Mouse (Mus musculus): ENCODE data around the gene Ccdc151.

The Ccdc151 gene

DNA sequence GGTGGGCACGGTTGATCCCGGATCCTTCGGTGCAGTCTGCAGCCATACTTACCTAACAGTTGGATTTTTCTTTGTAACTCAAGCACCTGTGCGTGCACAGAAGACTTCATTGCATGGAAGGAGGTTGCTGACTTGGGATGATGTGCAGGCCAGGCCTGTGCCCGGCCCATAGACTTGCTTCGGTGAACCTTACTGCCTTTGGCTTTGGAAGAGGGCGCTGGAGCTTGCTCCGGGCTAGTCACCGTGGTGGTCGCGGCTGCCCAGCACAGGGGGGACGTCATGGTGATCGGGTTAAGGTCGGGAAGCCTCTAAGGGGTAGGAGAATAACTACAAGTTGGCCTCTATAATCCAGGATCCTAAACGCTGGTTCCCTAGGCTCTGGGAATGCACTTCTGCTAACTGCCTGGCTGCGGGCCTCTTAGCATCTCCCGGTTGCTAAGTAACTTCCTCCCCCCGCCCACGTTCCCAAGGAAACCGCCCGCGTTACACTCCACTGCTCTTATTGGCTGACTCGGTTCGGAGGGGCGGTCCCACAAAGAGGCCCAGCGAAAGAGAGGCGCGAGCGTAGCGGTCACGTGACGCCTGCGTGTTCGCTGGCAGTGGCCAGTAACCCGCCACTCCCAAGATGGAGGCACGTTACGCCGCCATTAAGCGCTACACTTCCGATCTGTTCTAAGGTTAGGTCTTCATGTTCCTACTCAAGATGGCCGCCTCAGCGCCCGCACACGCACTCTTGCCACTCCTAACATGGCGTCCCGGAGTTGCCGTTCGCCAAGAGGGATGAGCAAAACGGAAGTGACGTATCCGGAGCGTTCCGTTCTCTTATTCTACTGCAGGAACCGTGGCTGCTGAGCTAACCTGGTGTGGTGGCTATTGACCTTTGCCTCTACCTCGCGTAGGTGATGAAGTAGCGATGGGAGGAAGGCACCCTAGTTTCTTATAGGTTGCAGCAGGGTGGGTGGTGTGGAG lies at the start of gene Ccdc151, which contains the start of gene Prkcsh:
Gene Ccdc151, minus strand, starts transcription at position 441 of the 969 bp plus-strand sequence.
Gene Prkcsh, plus strand, starts transcription at position 613 of the 969 bp plus-strand sequence.
- in situ Hi-C loops (cut with MboI, MseI), result loop anchor here (5.0 kb wide), 1 partner anchor 85 kb away; the partner anchor contains the start of gene Rab3d

DNA sequence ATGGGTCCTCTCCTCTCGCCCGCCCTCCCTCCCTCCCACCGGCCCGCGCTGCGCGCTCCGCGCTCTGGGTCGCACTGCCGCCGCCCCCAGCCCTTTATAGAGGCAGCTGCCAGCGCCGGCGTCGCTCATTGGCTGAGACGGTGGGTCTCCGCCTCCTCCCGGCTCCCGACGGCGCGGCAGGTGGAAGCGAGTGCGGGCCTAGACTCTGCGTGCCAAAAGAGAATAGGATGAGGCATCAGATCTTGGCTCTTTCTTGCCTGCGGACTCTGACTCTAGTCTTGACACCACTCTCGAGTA lies 49.5 kb upstream of the Ccdc151 start, which contains the start of gene Elavl3:
Gene Elavl3, minus strand, starts transcription at position 66 of the 297 bp plus-strand sequence.
- in situ Hi-C loops (cut with MboI, MseI), result no loop called here

DNA sequence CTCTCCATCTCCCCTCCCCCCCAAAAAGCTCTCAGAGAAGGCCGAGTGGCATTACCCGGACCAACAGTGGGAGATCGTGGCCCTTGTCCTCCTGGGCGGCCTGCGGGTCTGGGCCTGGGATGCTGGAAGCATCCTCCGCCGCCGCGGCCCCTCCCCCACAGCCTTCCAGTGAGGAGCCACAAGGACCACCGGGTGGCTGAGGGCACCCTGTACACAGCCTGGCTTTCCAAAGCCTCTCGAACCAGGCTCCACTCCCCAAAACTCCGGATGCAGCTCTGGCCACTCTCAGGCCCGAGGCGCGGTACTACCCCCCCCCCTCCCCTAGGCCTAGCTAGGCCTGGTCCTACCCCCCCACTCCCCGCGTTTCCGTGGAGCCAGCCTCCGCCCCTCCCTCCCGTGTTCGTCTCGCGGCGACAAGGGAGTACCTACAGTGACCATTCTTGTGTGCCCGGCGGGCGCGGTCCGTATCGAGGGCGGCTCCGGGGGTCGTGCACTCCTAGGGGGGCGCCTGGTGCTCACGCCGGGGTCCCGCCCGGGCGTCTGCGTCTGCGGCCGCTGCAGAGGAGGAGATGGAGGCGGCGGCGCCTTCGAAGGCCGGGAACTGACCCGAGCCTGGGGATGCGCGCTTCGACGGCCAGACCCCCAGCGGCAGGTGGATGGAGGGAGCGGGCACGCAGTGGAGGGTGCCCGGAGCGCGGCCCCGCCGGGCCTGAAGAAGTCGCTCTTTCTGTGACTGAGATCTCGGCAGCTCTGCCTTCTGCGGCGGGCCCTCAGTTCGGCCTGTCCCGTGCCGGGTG lies 48.9 kb upstream of the Ccdc151 start:
- in situ Hi-C loops (cut with MboI, MseI), result no loop called here

DNA sequence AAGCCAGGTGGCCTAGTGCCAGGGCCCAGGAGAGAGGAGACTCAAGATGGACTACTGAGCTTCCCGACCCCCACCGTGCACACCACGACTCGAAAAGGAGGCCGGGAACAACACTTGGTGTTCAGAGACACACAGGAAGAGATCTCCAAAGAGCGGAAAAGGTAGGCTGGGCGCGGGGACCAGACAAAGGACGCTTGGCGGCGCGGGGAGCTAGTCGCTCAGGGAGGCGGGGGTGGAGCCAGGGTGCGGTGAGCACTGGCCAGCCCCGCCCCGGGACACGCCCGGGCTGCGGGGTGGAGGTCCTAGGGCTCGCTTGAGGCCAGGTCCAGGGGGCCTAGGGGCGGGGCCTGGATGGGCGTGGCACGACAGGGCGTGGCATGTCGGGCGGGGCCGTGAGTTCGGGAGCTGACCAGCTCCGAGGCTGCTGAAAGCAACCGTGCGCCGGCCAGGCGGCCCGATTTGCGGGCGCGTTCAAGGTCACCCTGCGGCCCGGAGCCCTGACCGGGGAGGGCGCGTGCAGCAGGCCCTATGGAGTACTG lies 48.0 kb upstream of the Ccdc151 start:
- in situ Hi-C loops (cut with MboI, MseI), result no loop called here

DNA sequence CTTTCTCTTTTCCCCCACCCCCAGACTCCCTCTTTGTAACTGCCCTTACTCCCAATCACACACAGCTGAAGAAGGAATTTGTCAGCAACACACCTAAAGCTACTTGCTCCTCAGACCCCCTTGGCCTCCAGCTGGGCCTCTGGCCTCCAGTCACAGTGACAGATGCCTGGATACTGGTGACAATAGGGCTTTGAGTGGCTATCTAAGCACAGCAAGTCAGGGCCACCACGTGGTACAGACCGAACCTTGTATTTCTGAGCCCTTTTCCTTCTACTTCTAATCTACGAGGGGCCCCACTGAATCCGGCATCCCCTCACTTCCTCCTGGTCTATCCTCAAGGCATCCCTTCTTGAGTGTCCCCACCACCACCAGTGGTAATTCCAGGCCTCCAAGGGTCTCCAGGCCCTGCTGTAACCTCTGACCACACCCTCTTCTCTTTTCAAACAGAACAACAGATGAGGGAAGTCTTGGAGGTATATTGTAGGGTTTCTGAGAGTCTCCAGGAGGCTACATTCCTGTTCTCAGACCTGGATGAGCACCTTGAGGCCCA lies 47.4 kb upstream of the Ccdc151 start:
- in situ Hi-C loops (cut with MboI, MseI), result loop anchor here (5.0 kb wide), 1 partner anchor 72 kb away; no protein-coding TSS in a partner anchor

DNA sequence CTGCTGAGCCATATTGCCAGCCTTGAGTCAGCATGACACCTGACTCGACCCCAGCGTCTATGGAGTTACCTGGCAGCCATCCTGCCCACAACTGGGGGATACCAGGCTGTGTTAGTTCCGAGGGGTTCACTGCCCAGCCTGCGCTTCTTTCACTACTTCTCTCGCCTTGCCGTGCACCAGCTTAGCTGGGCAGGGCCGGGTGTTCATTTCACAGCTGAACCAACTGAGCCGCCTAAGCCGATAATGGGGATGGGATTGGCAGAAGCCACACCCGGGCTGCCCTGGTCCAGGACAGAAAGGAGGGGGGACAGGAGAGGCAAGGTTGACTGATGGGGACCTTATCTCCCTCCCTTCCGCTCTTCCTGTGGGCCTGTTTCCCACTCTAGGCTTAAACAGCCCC lies 46.9 kb upstream of the Ccdc151 start:
- in situ Hi-C loops (cut with MboI, MseI), result loop anchor here (5.0 kb wide), 1 partner anchor 72 kb away; no protein-coding TSS in a partner anchor

DNA sequence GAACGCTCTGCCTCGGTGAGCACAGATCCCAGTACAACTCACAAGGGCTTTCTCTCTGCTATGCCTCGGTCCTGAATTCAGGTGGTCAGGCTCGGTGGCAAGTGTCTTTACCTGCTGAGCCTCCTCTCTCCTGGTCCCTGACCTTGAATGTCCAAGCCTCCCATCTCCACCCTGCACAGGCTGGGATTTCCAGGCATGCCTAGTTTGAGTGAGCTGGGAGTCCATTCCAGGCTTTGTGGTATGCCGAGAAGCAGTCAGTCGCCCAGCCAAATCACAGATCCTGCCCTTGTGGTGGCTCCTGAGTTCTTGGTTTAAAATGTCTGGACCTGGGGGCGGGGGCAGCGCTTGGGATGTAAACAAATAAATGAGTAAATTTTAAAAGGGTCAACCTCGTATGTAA lies 44.9 kb upstream of the Ccdc151 start:
- in situ Hi-C loops (cut with MboI, MseI), result loop anchor here (5.0 kb wide), 1 partner anchor 70 kb away; no protein-coding TSS in a partner anchor

DNA sequence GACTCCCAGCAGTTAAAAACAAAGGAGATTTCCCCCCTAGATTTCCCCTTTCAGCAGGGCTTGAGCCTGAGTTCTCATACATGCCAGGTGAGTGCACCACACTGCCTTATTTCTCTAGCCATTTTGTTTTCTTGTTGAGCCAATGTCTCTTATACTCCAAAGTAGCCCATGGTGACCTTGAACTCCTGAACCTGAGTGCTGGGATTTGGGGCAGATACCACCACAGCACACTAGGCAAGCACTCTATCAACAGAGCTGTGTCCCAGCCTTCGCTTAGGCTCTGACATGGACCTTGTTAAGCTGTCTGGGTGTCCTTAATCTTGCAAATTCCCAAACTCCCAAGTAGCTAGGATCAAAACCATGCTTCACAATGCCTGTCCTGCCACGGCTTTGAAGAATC lies 39.4 kb upstream of the Ccdc151 start:
- in situ Hi-C loops (cut with MboI, MseI), result no loop called here

DNA sequence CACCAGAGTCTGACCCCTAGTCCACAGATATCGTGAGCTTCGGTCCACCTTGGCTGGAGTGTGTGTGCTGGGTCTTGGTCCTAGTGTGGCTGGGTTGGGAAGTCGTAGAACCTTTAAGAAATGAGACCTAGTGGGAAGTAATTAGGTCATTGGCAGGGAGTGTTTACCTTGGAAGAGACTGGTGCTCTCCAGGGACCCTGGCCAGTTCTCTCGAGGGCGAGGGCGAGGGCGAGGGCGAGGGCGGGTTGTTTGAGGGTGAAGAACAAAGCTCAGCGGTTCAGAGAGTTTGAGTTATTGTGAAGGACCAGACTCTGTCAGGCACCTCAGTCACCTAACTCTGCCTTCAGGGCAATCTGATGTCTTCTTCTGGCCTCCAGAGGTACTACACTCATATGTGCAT lies 35.4 kb upstream of the Ccdc151 start:
- in situ Hi-C loops (cut with MboI, MseI), result no loop called here

DNA sequence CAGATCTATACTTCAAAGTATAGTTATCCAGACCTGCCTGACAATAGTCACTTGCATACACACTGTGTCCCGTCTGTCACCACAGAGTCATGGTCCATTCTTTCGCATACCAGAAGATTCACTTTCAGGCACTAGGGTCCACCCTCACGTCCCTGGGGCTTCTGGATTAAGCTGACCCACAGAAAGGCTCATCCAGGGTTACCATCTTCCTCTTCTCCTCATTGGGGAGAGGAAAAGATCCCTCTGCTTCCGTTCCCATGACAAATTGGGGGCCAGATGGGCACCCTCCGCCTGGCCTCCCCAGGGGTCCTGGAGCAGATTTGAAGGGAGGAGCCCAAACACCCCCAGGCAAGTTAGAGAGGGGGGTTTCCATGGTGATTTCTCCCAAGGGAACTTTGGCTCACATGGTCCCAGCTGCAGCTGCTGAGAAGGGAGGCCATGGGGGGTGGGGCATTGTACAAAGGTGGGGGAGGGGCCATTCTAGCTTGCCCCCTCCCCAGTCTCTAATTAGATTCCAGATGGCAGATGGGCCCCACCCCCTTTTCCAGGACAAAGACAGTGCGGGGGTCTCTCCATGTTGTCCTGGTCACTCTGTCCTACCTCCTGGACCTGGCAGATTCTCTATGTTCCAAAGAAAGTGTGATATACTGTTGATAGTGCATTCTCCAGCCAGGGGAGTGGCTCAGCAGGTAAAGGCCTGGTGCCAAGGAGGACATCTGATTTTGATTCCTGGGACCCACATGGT lies 33.0 kb upstream of the Ccdc151 start:
- in situ Hi-C loops (cut with MboI, MseI), result no loop called here

DNA sequence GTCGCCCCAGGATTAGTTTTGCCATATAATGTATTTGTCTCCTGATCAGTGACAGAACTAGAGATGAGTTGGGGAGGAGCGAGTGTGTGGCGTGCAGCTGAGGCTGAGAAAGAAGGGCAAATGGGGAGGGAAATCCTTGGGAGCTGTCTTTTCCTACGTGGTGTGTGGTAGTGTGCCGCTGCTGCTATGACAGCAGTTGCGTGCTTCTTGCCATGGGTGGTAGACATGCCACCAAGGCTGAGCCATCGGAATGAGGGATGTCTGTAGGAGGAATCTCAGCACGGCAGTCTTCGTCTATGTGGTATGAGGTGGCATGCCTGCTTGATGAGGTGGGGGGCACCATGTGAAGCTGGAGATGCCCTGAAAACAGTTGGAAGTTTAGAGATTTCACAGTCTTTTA lies 28.0 kb upstream of the Ccdc151 start:
- in situ Hi-C loops (cut with MboI, MseI), result no loop called here

DNA sequence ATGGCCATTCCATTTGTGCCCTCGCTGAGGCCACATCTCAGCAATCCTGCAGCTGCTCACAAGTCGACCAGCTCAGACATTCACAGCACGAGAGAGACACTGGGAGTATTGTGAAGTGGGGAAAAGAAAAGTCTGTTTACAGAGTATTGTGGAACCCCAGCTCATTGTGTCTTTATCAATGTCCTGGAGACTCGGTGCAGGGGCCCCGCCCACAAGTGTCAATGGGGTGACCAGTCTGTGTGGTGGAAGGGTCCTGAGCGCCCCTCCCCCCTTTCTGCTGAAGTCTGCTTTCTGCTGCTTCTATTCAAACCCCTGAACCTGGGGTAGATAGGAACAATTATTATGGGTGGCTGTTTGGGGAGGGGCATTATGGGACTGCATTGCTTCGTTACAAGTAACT lies 26.0 kb upstream of the Ccdc151 start:
- in situ Hi-C loops (cut with MboI, MseI), result no loop called here

DNA sequence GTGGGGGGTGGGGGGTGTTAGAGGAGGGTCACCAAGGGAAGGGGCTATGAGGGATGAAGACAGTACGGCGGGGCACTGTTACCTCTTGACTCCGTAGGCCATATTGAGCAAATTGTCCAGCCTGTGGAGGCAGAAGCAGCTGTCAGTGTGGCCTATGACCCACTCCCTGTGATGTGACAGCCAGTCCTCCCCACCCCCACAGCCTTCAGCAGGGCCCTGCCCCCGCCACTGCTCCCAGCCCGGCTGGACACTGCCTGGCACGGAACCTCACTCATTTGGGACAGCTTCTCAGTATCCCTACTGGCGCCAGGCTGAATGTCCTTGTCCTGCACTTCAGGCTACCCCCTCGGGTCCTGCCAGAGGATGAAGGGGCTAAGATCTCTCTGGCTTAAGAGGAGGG lies 22.2 kb upstream of the Ccdc151 start:
- in situ Hi-C loops (cut with MboI, MseI), result no loop called here

DNA sequence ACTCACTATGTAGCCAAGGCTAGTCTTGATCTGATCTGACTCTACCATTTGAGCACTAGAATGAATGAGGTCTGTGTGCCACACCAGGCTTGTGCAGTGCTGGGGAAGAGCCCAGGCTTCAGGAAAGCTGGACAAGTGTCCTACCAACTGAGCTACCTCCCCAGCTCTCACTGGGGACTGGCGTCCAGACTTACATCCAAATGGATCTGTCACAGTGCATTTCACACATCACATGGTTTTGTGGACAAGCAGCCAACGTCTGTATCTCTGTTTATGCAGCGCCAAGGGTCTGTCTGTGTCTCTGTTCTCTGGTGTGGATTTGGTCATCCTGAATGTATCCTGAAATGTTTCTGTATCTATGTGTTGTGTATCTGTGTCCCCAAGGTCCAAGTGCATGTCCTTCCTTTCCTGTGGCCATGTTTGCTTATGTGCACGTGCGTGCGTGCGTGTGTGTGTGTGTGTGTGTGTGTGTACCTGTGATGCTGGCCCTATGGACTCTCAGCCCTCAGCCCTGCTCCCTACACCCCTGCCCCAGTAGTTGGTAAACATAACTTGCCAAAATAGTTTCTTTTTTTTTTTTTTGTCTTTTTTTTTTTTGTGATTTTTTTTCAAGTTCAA lies 14.9 kb upstream of the Ccdc151 start:
- in situ Hi-C loops (cut with MboI, MseI), result no loop called here

DNA sequence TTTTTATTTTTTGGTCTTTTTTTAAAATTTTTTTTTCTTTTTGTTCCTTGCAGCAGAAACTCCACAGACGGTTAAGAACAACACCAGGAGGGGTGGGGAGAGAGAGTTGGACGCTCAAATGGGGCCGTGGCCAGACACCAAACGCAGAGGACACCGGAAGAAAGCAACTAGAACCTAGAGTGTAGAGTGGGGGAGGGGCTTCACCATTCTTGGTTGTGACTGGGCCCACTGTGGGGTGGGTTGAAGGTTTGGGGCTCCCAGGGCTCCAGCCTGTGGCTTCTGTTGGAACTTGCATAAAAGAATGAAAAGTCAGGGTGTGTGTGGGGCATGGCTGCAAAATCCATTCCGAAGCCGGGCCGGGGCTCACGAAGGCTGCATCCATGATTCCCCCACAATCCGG lies 13.8 kb upstream of the Ccdc151 start:
- in situ Hi-C loops (cut with MboI, MseI), result no loop called here

DNA sequence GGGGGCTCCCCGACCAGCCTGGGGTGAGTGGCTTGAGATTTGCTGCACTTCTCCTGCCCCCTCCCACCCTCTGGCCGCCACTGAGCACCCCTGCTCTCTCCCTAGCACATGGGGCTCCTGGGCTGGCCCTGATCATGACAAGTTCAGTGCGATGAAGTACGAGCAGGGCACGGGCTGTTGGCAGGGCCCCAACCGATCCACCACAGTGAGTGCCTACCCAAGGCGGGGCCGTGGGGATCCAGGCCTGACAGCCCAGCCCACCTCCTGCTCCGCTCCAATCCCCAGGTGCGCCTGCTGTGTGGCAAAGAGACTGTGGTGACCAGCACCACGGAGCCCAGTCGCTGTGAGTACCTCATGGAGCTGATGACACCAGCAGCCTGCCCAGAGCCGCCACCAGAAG lies 10.3 kb upstream of the Ccdc151 start:
- in situ Hi-C loops (cut with MboI, MseI), result no loop called here

DNA sequence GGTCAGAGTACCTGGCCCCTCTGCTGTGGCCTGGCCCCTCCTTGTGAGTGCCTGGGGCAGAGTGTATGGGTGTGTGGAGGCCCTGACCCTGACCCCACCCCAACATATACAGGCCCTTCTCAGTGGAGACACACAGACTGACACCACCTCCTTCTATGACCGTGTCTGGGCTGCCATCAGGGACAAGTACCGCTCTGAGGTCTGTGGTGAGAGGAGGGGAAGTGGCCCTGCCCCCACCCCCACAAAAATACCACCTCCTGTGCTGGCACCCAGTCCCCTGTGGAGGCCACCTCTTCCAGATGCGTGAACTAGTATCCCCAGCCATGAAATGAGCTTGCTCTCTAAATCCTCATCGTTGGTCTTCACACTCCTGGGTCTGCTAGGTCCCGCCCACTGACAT lies 8.6 kb upstream of the Ccdc151 start:
- in situ Hi-C loops (cut with MboI, MseI), result no loop called here

DNA sequence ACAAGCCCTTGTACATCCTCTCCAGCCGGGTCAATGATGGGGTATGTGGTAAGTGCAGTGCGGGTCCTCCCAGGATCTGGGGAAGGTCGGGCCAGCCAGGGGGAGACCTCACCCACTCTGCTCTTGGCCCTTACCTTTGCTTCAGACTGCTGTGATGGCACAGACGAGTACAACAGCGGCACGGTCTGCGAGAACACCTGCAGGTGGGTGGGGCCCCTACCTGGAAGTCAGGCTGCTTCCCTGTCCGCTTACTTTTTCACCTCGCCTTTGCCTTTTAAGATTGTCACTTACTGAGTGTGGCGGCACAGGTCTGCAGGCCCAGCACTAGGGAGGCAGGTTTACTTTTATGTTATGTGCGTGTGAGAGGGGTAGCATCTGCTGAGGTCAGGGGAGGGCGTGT lies 2.1 kb upstream of the Ccdc151 start:
- in situ Hi-C loops (cut with MboI, MseI), result loop anchor here (5.0 kb wide), 1 partner anchor 87 kb away; the partner anchor contains the start of gene Rab3d

DNA sequence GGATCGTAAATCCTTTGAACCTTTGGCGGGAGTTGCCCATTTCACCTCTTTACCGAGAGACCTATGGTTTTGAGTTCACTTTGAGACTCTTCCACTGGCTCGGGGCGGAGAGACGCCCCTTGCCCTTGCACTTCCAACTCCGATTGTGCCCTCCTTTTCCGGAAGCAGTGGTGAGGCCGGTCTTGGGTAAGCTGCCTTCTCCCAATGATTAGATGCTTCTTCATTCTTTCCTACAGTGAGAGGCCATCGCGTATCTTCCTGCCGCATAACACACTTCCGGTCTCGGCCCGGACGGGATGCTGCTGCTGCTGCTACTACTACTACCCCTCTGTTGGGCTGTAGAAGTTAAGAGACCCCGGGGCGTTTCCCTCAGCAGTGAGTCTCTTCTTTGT lies 725 bp upstream of the Ccdc151 start:
- in situ Hi-C loops (cut with MboI, MseI), result loop anchor here (5.0 kb wide), 1 partner anchor 86 kb away; the partner anchor contains the start of gene Rab3d

DNA sequence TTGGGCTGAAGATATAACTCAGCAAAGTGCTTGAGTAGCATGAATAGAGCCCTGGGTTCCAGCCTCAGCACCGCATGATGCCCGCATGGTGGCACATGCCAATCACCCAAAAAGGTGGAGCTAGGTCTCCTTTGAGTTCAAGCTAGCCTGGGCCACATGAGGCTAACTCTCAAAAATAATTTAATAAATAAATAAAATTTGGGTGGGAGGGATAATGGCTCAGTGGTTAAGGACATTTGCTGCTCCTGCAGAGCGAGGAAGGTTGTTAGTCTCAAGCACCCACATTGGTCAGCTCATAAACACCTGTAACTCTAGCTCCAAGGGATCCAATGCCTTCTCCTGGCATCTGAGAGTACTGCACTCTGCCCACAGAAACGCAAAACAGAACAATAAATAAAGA lies 801 bp downstream of the Ccdc151 start:
- in situ Hi-C loops (cut with MboI, MseI), result loop anchor here (5.0 kb wide), 1 partner anchor 84 kb away; the partner anchor contains the start of gene Rab3d
